Mouse (Mus musculus) left cerebral cortex, adult 18-20 months (tissue): ENCODE data around the gene Arfip1. TPM values are rescaled to one million over a fixed set of nuclear protein-coding genes. Genes with fewer than 3 reads are reported as not detected.
A peak's percentile ranks its signal among the peaks of the same experiment; 100 is the strongest.

ENCODE experiments used
- DNase-seq, 2 experiments: peaks; one replicate each; pipeline ENCODE4 v3.0.0; 2021 to 2022; ENCODE audit warnings: low spot score in 2 of 2, mixed read lengths in 1 of 2
- long read RNA-seq, 2 experiments: library from polyadenylated mRNA; stranded (forward); transcript quantifications; one replicate each; pipeline ENCODE4 v2.0.0; 2021
- total RNA-seq, 2 experiments: library from RNA; stranded (reverse); gene quantifications; 2 replicates each; pipeline ENCODE4 v1.2.3; 2021

The Arfip1 gene
- total RNA-seq = 10 to 100 TPM; 18.2 to 20.1 TPM
- long read RNA-seq, experiment 1, transcript Arfip1-201 (8 exons, 2,799 nt) = major isoform, 11 of 16 reads
- long read RNA-seq, experiment 1, partial matches to known transcripts = 0 of 16 reads
- long read RNA-seq, experiment 1, other reads (novel, unspliced or antisense) = 3 of 16 reads
- long read RNA-seq, experiment 2, transcript Arfip1-201 (8 exons, 2,799 nt) = major isoform, 15 of 19 reads
- long read RNA-seq, experiment 2, partial matches to known transcripts = 0 of 19 reads
- long read RNA-seq, experiment 2, other reads (novel, unspliced or antisense) = 4 of 19 reads

DNA sequence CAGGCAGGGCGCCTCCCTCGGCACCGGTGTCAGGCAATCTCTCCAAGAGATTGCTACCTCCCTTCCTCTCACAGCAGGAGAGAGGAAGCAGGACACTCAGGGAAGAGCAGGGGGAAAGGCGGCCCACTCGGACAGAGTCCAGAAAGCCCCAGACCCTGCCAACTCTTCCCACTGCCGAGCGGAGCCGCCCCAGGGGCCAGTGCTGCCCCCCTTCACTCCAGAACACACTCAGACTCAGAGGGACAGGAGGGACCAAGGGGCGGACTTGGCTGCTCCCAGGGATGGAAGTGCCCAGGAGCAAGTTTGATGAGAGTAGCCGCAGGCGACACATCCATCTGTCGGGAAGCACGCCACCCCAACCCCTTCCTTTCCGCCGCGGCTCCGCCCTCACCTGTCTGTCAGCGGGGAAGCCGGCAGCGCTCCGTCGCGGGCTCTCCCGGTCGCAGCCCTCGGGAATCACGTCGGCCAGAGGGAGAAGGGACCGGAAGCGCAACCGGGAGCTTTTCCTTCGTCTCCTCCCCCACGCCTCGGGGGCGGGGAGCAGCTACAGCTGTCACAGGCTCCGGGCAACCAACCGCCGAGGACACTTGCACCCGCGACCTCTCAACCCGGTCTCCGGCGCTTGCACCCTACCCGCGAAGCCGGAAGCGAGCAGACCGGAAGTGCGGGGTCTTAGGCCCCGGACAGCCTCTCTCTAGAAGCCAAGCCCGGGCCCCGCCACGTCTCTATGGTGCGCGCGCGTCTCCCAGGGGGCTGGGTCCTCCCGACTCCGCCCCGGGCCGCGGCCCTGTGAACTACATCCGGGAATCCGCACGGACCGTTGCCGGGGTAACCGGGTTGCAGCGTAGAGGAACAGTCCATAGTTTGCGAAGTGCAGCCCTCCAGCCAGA, at the start of gene Arfip1:
Gene Arfip1, minus strand, starts transcription at position 603 of the 890 bp plus-strand sequence.
- peak; percentile 95 for DNase-seq

DNA sequence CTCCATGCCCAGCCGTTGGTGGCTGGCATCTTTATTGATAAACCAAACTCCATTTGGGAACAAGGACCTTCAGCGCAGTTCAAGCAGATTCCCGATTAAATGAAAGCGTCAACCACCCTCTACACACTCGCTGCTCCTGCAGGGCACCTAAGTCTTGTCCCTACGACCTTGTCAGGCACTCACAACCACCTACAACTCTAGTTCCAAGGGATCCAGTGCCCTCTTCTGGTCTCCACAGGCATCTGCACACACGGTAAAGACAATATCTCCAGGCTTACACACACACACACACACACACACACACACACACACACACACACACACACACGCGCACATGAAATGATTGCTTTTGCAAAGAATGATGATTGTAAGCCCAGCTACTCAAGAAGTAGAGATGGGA, 49.2 kb upstream of the Arfip1 start:
- DNase-seq = no peak

DNA sequence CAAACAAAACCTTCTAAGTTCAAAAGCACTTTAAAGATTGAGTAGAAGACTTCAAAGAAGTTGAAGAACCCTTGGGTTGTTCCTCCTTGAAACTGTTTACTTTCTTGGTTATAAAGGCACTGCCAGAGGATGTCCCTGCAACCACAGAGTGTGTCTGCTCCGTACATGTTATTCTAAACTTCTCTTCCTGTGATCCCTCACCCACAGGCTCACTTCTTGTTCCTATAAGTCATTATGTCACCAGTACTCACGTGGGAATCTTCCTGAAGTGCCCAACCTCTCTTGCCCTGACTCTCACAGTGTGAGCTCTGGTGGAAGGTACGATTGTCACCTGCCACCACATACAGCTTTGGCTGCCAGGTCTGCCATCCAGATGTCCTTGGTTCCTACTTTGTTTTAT, 39.6 kb upstream of the Arfip1 start:
- DNase-seq = no peak

DNA sequence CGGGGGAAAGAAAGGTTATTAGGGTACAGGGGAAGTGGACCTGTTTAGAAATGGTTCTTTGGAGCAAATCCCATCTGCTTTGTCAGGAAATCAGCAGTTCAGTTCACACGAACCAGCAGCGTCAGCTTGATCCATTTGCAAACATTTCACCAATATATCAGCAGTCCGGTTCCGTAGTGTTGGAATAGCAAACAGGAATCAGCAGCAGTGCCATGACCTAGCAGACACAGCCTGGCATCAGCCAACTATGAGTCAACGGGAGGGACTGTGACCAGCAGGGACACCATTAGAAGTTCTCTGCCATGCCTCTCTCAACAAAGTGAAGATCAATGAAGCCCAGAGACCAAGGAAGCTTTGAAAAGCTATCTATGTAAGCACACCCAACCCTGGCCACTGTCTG, 37.3 kb upstream of the Arfip1 start:
- no peak for DNase-seq

DNA sequence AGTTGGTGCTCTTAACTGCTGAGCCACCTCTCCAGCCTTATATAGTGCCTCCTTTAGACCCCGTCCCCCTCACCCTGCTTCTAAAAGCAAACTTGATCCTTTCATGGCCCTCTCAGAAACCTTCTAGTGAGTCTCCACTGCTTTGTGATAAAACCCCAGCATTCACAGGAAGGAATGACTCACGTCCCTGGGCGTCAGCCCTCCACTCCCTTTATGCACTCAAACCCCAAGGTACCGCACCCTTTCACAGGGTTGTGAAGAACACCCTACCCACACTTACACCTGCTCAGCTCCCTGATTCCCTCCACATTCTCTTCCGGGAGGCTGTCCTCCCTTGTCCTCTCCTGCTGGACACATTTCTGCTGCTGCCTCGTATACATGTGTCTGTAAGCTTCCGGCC, 36.6 kb upstream of the Arfip1 start:
- DNase-seq = no peak

DNA sequence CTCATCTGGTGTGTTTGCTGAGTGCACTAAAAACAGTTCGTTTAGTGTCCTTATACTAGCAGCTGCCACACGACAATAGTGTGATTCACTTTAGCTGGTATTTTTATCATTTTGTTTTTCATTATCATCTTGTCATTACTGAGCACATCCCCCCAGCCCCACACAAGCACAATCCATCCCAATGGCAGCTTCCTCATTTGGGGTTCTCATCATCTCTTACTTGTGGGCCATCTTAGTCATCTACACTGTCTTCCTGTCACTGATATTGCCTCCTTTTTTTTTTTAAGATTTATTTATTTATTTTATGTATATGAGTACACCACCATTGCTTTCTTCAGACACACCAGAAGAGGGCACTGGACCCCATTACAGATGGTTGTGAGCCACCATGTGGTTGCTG, 36.2 kb upstream of the Arfip1 start:
- no peak for DNase-seq

DNA sequence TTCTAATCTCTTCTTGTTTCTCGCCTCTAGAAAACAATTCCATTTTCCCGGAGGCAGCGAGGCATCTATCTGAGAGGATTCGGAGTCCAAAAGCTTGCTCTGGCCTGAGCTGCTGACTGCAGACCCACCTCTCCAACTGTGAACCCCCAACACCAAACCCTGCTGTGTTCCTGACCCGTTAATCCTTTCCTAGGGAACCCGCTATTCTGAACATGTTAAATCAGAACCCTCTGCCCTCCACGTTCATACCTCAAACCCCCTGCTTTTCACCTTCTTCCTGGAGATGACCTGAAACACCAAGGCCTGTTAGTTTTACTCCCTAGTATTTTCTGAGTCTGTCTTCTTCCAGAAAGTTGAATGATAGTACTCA, 33.4 kb upstream of the Arfip1 start:
- no peak for DNase-seq

DNA sequence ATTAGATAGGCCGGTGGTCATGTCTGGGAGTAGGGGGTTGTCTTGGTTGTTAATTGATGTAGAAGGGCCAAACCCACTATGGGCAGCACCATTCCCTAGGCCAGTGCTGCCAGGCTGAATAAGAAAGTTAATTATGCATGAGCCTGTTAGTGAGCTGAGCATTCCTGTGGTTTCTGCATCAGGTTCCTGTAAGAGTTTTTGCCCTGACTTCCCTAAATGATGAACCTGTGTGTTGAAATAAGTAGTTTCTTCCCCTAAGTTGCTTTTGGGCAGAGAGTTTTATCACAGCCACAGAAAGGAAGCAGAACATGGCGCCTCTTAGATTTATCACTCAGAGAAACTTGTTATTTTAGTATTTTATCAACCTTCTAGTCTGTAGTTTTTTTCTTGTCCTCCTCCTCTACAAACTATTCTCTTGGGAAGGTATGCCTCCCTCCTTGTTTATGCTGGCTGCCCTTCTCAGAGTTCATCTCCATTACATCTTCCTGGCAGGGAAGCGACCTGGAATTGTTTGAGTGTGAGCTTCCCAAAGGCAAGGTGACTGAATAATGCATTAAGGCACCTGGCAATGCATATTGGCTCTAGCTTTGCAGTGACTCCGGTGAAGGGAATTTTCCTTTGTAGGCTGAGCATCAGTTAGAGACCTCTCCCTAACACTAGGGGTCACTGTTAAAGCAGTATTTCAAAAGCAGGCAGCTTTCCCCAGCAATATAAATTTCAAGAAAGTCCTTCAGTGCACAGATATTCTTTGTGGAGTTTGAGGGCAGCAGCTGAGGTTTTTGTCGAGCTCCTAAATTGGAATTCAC, 32.8 kb upstream of the Arfip1 start:
- DNase-seq = peak; percentile 5 to 8

DNA sequence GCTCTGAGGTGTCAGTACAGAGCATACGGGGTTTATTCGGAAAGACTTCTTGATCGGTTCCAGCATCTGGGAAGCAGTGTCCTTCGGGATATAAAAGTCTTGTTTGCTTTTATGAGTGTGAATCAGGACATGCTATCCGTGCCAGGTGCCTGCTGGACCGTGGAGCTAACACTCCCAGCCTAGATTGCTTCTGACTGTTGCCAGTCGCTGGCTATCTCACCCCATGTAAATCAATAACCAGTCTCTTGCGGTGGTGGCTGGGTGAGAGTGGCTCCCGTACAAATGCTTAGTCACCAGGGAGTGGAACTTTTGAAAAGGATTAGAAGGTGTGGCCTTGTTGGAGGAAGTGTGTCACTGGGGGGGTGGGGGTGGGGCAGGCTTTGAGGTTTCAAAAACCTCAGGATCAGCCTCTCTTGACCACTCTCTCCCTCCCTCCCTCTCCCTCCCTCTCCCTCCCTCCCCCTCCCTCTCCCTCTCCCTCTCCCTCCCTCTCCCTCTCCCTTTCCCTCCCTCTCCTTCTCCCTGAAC, 27.8 kb upstream of the Arfip1 start:
- DNase-seq = no peak

DNA sequence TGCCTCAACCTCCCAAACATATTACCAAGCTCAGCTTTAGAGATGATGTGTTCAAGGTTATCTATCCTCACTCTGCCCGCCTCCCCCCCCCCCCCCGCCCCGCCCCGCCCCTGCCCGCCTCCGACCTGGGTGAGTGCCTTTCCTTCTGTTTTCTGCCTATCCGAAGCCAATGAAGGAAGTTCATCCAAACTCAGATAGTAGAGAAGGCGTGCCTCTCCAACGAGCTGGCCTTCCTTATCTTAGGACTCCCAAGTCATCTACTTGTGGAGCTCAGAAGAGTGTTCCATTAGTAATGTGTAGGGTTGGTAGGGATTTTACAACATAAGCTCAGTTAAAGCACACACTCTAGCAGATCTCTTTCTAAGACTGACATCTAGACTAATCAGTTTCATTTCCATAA, 20.8 kb upstream of the Arfip1 start:
- DNase-seq = no peak

DNA sequence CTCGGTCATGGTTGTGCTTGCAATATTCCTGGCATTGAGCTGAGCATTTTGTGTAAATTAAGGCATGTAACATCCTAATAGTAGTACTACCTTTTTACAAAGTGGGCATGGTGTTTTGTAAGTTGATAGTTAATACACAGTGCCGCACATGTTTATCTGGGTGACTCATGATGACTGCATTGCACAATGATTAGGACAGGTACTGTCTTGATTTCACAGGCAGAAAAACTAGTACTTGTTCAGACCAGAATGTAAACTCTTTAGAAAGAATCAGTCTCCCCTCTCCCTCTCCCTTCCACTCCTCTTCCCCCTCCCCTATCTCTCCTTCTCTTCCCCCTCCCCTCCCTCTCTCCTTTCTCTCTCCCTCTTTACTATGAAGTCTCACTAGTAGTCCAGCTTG, 20.3 kb upstream of the Arfip1 start:
- no peak for DNase-seq

DNA sequence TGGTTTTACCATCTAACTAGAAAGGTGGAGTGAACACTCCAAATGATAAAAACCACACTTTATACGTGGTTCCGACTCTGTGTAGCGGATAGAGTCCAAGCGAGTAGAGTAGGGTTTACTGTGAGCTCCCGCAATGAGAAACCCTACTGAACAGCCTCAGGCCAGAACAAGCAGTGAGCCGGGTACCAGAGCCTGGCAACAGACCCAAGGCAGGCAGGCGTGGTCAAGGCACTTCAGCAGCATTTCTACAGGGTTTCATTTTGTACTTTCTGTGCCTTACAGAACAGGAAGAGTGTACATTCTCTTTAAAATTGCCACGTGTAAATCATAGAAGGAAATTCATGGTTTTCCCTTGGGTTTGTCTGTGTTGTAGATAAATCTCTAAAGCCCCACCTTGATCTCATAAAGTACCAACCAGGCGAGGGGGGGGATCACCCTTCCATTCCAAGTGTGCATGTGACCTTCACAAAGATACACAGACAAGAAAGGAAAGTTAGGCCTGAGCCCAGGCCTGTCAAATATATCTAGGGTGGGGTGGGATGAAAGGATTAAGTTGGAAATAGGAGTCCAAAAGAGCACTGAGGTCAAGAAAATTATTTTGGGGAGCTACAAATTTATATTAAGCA, 19.6 kb upstream of the Arfip1 start:
- no peak for DNase-seq

DNA sequence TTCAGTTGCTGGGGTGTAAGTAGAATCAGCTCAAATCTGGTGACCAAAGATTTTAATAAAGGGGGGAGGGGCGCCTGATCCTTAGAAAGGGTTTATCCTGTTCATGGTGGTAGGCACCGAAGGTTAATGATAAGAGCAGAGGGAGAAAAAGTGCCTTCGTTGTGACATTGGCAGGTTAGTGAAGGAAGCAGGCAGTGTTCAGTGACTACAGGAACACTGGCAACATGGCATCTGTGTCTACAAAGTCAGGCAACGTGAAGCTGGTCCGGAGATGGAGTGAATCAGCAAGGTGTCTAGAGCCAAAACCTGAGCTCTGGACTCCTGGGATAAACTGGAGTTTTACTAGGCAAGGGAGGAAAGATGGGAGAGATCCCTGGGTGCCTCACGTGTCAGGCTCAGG, 16.3 kb upstream of the Arfip1 start:
- DNase-seq = no peak

DNA sequence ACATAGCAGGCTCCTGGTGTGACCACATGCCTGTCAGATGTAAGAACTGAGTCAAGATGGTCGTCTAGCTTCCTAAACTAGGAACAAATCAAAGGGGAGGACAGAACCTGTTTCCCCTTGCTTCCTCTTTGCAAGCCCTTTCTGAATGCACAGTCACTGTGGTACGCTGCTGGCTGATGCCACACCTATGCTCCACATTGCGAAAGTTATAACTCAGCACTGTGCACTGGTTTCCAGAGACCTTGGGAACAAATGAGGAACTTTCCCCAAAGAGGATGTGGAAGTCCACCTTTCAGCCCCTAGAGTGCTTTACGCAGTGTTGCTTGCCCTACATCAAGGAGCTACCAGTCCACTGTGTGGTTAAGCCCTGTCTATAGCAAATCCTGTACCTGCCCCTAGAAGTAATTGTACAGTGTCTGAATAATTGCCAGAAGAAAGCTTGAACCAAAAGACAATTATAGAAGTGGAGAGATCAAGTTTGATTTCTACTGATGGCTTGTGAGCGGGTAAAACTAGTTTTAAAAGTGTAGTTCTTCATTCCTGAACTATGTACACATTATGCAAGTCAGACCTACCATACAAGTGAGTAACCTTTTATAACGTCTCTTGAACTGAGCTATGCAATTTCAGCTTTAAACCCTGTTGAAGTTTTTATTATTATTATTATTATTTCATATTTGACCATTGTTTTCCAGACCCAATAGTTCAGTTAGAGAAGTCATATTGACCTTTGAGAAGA, 15.7 kb upstream of the Arfip1 start:
- DNase-seq = no peak

DNA sequence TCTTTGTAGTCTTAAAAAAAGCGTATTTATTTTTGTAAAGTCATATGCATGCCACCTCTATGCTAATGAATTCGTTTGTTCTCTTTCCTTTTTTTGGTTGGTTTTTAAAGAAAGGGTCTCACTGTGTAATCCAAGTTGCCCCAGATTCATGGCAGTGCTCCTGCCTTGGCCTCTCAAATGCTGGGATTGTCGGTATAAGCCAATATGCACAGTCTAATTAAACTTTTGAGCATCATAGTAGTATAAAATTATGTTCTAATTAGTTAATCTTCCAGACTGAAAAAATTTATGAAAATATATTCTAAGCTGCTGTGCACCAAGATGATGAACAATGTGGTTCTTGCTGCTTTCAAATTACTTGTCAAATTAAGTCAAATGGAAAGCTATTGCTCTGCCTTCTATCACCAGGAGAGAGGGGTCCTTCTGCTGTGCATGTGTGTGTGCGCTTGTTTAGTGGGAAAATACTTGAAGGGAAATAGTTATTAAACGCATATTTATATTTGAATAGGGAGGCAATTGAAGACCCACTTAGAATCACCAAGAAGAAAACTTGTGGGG, 13.3 kb upstream of the Arfip1 start:
- DNase-seq = no peak

DNA sequence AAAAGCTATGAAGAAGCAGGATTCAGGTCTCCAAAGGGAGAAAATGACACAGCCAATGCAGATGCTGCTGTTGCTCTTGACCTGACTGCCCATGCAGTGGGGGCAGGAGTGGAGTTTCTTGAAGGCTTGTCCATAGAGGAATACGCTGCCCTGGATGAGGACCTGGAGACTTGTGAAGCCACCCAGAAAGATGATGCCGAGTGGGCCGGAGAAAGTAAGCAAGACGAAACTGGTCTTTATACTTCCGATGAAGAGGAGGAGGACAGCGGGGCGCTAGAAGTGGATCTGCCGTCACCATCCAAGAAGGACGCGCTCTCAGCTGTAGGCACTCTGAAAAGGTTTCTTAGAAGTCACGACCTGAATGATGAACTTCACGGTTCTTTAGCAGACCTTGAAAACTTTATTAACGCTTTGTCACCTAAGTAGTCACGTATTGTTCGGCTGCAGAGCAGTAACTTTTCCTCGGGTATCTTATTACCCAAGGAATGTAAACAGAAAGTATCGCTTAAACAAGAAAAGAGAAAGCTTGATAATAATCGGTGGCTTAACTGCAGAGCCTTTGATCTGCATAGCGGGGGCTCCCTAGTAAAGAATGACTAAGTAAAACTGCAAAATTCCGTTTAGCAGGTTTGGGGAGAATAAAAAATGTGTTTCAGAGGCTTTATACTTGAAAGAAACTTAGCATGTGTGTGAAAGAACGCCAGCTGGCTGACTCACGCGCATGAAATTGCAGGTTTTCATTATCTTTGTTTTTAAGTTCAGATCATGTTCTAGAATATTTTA, 12.7 kb upstream of the Arfip1 start:
- DNase-seq = peak; percentile 35 to 43

DNA sequence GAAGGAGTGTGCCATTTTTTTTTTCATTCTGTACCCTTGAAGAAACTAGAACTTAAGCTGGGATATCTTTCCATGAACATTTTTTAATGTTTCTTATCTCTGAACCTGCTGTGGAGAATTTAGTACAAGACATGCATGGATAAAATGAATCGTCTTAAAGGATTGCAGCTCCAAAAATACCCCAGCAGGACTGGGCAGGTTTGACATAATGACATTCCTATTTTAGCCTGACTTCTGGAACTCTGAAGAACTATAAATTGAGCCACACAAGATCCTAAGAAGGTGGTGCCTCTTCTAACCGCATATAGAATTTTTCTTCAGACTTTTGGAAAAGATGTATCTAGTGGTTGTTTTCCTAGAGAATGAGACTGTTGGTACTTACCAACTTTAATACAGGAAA, 10.8 kb upstream of the Arfip1 start, which contains the start of gene Tigd4:
Gene Tigd4, plus strand, starts transcription at position 301 of the 400 bp plus-strand sequence.
- no peak for DNase-seq

DNA sequence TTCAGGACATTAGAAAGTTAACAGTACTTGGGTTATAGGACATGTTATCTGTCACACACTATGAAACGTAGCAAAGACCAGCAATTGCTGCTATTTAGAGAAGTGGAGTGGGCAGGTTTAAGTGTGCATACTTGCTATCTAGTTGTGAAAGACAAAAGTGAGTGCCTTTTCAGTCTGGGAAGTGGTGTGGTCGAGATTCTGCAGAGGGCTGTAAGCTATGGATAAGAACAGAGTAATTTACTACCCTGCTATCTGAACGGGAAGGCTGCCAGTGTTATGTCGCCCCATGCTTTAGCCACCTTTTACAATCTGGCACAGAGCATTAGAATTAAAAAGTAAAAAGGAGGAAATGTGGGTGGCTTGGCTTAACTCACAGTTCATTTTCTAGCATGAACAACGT, 4.3 kb upstream of the Arfip1 start:
- no peak for DNase-seq

DNA sequence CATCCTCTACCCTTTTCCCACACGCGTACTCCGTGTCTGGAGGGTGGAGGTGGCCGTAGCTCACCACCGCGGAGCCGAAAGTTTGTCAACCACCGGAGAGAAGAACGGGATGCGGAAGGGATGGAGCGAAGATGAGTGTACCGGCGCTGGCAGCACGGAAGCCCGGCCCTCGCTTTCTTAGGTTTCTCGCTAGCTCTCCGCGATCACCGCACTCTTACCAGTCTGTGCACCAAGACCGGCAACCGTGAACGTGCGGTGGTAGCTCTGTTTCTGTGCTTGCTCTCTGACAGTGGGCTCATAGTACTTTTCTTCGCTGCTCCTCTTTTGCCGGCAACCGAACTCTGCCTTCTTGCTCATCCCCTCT, 470 bp upstream of the Arfip1 start:
- no peak for DNase-seq
